Mouse (Mus musculus): ENCODE data around the gene Ttc30a1.
"Not testable (repeated sequence)": the region's sequence is repeated elsewhere in the genome, so short reads cannot be mapped to it uniquely, and the experiment has no call there.

Ttc30a1 gene

DNA sequence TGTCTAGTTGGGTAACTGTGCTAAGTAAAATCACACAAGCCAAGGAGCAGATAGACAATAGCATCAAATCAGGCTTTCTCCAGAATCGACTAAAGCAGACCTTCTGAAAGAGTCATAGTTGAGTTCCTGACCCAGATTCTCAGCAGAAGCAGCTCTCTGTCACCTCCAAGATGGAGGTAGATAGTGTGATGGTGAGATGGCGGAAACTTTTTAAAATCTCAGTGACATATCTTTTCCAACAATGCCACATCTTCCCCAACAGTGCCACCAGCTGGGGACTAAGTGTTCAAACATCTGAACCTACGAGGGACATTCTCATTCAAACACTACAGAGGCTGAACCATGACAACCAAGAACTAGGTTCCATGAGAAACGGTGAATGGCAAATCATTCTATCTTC is 859 bp upstream of the Ttc30a1 start:
- DNase-seq (ENCODE audit: low spot score), result no peak

DNA sequence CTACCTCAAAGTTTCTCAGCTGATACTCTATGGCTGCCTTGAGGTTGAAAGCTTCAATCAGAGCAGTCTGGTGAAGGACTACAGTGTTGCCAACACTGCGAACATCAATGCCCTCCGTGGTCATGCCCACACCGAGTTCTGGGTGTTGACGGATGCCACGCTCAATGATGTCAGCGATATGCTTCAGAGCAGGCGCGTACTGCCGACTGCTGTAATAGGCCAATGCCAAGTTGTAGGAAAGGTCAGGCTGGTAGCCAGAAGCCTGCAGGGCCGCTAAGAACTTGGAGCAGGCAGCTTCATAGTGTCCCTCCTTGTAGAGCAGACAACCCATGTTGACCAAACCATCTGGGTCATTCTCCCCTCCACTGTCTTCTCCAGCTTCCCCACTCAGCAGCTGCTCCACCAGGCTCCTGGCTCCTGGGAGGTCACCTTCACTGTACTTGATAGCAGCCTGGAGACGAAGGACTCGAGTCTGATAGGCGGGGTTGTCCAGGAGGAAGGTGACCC is 781 bp downstream of the Ttc30a1 start:
- DNase-seq (ENCODE audit: low spot score), result not testable (repeated sequence)

GRCm38 (mm10) chr2:75977752-75978368 is 3.9 kb downstream of the Ttc30a1 start, which contains the start of gene Ttc30a2:
Ttc30a2 (minus strand) TSS chr2:75978170.
- not testable (repeated sequence) for DNase-seq (ENCODE audit: low spot score)

GRCm38 (mm10) chr2:75976070-75976469 is 5.7 kb downstream of the Ttc30a1 start:
- DNase-seq (ENCODE audit: low spot score), result not testable (repeated sequence)

DNA sequence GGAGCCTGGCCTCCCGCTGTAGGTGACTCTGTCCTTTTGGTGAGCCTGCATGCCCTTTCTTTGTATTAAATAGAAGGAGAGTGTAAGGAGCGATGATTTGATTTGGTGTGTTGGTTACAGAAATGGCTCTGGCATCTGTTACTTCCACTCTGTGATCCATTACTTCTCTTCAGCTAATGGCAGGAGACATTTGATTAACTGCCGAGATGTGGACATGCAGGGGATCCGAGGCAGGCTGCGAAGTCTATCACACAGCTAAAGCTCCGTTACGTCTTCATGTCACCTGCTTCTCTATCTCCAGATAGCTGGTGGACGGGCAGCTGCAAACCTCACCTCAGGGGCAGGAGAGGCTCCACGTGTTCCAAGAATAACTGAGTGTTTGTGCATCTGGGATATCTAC is 7.6 kb downstream of the Ttc30a1 start:
- DNase-seq (ENCODE audit: low spot score), result no peak

- peak; percentile 72 for DNase-seq (ENCODE audit: low spot score)
Measured at GRCm38 (mm10) chr2:75964972-75965371, 16.8 kb downstream of the Ttc30a1 start.

- DNase-seq (ENCODE audit: low spot score), result no peak
Measured at GRCm38 (mm10) chr2:75964512-75964911, 17.3 kb downstream of the Ttc30a1 start.

DNA sequence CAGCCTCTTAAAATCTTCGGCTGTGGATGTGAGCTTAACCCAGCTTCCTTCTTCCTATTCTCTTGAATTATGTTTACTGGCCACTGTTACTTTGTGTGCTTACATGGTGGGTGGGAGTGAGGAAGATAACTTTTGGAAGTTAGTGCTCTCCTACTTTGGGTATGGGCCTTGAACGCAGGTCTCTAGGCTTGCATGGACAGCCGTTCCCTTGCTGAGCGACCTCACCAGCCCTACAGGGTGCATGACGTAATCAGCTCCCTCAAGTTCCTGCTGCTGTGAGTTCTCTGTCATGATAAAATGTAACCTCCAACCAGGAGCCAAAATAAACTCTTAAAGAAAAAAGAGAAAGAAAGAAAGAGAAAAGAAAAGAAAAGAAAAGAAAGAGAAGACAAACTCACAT is 17.7 kb downstream of the Ttc30a1 start:
- no peak for DNase-seq (ENCODE audit: low spot score)

DNA sequence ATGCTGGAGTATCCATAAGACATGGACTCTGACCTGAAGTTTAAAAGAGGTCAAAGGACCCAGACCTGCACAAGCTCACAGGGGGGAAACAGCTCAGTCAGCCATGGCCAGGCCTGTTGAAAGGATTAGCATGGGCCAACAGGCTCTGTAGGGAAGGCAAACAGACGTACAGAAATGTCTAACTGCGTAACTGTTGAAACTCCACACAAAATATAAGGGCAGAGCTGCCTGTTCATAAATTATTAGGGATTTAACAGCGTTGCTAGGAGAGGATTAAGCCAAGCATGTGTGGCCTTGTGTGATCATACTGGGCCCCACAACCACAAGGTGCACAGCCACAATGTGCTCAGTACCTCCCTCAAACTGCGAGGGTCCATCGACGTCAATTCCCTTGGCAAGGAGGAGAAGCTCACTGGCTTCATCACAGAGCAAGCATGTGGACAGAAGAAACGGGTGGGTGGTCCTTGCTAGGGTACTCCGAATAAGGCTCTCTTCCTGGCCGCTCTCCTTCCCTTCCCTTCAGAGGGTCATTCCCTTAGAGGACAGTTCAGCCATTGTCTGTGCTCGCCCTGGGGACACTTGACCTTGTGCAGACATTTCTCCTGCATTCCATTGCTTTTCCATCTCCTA is 18.4 kb downstream of the Ttc30a1 start:
- no peak for DNase-seq (ENCODE audit: low spot score)

- no peak for DNase-seq (ENCODE audit: low spot score)
Measured at GRCm38 (mm10) chr2:75960366-75961330, 21.1 kb downstream of the Ttc30a1 start.

DNA sequence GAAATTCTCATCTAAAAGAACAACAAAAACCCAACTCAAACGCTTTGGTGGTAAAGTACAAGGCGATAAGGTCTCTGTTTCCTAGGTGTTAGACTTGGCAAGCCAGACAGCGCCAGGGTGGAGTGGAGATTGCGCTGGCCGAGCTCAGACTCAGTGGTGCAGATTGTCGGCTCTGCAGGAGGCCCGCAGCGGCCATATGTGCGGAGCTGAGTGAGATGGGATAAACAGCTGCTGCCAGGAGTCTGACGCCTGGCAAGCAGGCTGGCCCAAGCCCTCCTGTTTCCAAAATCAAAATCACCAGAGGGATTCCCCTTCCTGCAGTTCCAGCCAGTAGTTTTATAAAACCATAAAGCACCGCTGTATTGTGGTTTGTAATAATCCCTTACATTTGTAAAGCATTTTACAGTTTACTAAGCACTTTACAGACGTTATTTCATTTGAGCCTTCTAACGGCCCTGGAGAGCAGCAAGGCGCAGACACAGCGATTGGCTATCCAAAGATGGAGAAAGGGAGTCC is 21.9 kb downstream of the Ttc30a1 start:
- no peak for DNase-seq (ENCODE audit: low spot score)

DNA sequence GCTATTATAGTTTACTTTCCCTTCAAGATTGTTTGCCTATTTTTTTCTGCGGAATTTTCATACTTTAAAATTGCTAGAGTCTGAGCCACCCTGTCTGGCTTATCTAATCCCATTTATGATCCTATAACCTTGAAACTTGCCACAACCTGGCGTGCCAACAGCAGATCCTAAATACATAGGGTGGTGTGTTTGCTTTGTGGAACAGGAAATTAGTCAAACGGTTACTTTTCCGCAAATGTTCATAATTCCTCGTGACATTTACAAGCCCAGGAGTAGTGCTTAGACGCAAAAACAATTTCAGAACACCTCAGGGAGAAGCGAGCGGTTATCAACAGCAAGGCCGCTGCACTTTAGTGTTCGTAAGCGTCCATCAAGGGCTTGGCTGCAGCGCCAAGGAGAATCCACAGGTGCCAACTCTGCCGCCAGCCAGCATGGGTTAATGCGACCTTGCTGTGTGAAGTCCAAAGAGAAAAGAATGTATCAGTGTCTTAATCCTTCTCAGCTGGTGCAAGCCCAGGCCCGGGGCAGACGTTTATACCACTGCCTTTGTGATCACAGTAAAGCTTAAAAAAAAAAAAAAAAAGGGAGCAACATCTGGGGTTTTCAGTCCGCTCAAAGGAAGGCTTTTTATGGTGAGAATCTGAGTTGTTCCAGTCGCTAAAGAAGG is 22.5 kb downstream of the Ttc30a1 start:
- DNase-seq (ENCODE audit: low spot score), result no peak

DNA sequence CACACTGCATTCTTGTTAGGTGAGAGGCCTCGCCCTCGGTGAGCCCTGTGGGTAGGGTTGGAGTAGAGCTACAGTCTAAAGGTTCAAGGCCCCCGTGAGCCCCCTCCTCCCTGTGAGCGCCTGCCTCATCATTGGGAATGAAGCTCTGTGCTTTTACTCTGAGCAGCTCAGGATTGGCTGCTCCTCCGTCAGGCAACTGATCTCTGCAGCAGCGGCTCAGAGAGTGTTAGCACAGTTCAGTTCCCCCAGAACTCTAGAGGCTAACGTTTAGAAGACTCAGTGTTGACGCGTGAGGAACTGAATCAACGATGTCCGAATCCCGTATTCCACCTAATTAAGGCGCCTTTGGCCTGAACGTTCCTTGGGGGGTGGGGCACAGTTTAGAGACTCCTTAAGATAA is 26.1 kb downstream of the Ttc30a1 start:
- DNase-seq (ENCODE audit: low spot score), result no peak

GRCm38 (mm10) chr2:75953320-75953719 is 28.4 kb downstream of the Ttc30a1 start:
- no peak for DNase-seq (ENCODE audit: low spot score)

DNA sequence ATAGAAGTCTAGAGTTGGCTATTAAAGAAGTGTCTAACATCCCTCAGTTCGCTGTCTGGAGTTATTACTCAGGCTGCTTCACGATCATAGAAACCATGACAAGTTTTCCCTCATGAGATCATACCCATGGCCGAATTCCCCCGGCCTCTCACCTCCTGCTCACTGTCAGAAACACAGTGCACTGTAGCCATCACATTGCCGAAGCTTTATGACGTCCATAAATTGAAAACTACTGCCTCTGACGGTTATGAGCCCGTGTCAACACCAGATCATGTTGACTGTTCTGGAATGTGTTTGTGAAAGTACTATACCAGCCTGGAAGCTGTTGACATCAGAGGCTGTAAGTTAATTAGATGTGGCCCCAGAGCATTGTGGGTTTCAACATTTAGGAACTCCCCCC is 31.1 kb downstream of the Ttc30a1 start:
- DNase-seq (ENCODE audit: low spot score), result no peak

- DNase-seq (ENCODE audit: low spot score), result peak; percentile 63
Measured at GRCm38 (mm10) chr2:75938117-75939063, 43.4 kb downstream of the Ttc30a1 start, which contains the start of gene Ttc30b. Ttc30b (minus strand) TSS chr2:75938585.

GRCm38 (mm10) chr2:75937520-75938116 is 44.1 kb downstream of the Ttc30a1 start:
- DNase-seq (ENCODE audit: low spot score), result not testable (repeated sequence)

GRCm38 (mm10) chr2:75936685-75937084 is 45.1 kb downstream of the Ttc30a1 start:
- not testable (repeated sequence) for DNase-seq (ENCODE audit: low spot score)

GRCm38 (mm10) chr2:75933541-75933940 is 48.2 kb downstream of the Ttc30a1 start:
- DNase-seq (ENCODE audit: low spot score), result no peak

- peak; percentile 19 for DNase-seq (ENCODE audit: low spot score)
Measured at GRCm38 (mm10) chr2:75930941-75931340, 50.8 kb downstream of the Ttc30a1 start.
